Mouse (Mus musculus) G1E (cell line): ENCODE results near the gene Tdgf1.

Source experiments
- CTCF ChIP-seq: IDR thresholded peaks from 2 replicates; pipeline ENCODE4 v1.5.1; 2012; ENCODE audit warnings: low read depth, low read length, inconsistent platforms, mixed read lengths
- GATA1 ChIP-seq: IDR thresholded peaks from 2 replicates; pipeline ENCODE4 v1.6.1; 2012; ENCODE audit warnings: borderline replicate concordance, low read length, inconsistent platforms, mixed read lengths
- TAL1 ChIP-seq: conservative IDR thresholded peaks from 2 replicates; pipeline ENCODE4 v1.6.1; 2012; ENCODE audit warnings: low read depth, low read length, inconsistent platforms, mixed read lengths

DNA sequence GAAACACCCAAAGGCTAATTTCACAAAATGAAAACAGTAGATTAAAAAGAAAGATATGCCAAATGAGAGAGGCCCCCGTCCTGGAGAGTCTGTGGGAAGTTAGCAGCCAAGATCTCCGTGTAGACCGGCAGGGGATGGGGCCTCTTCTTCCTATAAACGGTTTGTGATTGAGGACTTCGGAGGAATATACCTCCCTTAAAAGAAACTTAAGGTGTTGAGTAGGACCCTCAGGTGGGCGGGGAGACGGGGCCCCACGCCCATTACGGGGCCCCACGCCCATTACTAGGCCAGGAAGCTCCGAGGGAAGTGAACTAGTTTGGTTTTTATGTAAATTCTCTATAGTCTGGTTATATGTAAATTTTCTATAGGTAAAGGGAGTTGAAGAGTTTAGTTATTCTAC is at the start of gene Tdgf1:
- TF ChIP-seq CTCF (no peak), TAL1 (no peak), GATA1 (no peak)
